Mouse (Mus musculus) heart, embryonic 16.5 days (tissue): Measurements from ENCODE around the gene Dnajc30. TPM values are rescaled to one million over a fixed set of nuclear protein-coding genes. Genes with fewer than 3 reads are reported as not detected.

Experiments used
- ATAC-seq: fragments of 200-750 bp; cut with Nextera tagmentation; replicated peaks from 2 replicates; pipeline ENCODE4 v1.8.0; 2017; ENCODE audit warnings: moderate number of reproducible peaks; ENCODE audit not compliant: insufficient read depth, low FRiP score; ENCODE audit errors: extremely low read depth
- H3K27ac ChIP-seq: fragments of 300-500 bp; sonication (generic); 2 replicates; pipeline ENCODE4 v1.5.1; 2014; ENCODE audit warnings: mild to moderate bottlenecking, low read length, control low read depth, moderate library complexity
- H3K27me3 ChIP-seq: fragments of 300-500 bp; sonication (generic); 2 replicates; pipeline ENCODE4 v1.6.1; 2014; ENCODE audit warnings: low read length, mixed read lengths; ENCODE audit not compliant: control insufficient read depth, insufficient read depth
- H3K36me3 ChIP-seq: fragments of 300-500 bp; sonication (generic); 2 replicates; pipeline ENCODE4 v1.6.1; 2014; ENCODE audit not compliant: control insufficient read depth, insufficient read depth
- H3K4me1 ChIP-seq: fragments of 300-500 bp; sonication (generic); 2 replicates; pipeline ENCODE4 v1.6.1; 2014; ENCODE audit warnings: low read length, mixed read lengths; ENCODE audit not compliant: control insufficient read depth, insufficient read depth
- H3K4me2 ChIP-seq: fragments of 300-500 bp; sonication (generic); 2 replicates; pipeline ENCODE4 v1.6.1; 2014; ENCODE audit warnings: low read depth, mild to moderate bottlenecking, control low read depth, low read length
- H3K4me3 ChIP-seq: fragments of 300-500 bp; sonication (generic); 2 replicates; pipeline ENCODE4 v1.5.1; 2014; ENCODE audit warnings: mild to moderate bottlenecking, control low read depth, low read length
- H3K9ac ChIP-seq: fragments of 300-500 bp; sonication (generic); 2 replicates; pipeline ENCODE4 v1.6.1; 2014; ENCODE audit warnings: low read length, control low read depth
- H3K9me3 ChIP-seq: fragments of 300-500 bp; sonication (generic); replicated peaks from 2 replicates; pipeline ENCODE4 v1.6.1; 2016; ENCODE audit warnings: low read length; ENCODE audit not compliant: control insufficient read depth
- WGBS: fragments of 180-500 bp; shearing (Covaris S2); extraction: QIAGEN DNeasy Blood & Tissue Kit; methylation state at CpG from one replicate; pipeline ENCODE4 v1.1.7; 2014; 5-methylcytosine and 5-hydroxymethylcytosine counted together
- polyA plus RNA-seq: library from polyadenylated mRNA; unstranded; fragments of >200 nt; fragmentation: Nextera tagmentation; extraction: Ambion mirVana; gene quantifications from 2 replicates; pipeline ENCODE4 v1.2.1, GENCODE M21; 2015

The Dnajc30 gene
- 28.8 and 30.9 TPM in 2 replicates for polyA plus RNA-seq

- Histone ChIP-seq H3K4me1 (peaks cover 14% of the 10 kb centered on the region), H3K36me3 (peaks cover 17% of the 10 kb centered on the region), H3K27ac (peak within 1 kb of the TSS; percentile 64), H3K27me3 (no peaks in the 10 kb centered on the region), H3K4me2 (peak within 1 kb of the TSS; percentile 95), H3K4me3 (peak within 1 kb of the TSS; percentile 73), H3K9me3 (no peaks in the 10 kb centered on the region), H3K9ac (peak within 1 kb of the TSS; percentile 87)
- under 1% methylated on average over 52 of the region's 52 CpGs for WGBS
- peak; percentile 96 for ATAC-seq
Observed at GRCm38 (mm10) chr5:135063629-135064381, at the start of gene Dnajc30. Gene Dnajc30, plus strand, starts transcription at chr5:135064202.

DNA sequence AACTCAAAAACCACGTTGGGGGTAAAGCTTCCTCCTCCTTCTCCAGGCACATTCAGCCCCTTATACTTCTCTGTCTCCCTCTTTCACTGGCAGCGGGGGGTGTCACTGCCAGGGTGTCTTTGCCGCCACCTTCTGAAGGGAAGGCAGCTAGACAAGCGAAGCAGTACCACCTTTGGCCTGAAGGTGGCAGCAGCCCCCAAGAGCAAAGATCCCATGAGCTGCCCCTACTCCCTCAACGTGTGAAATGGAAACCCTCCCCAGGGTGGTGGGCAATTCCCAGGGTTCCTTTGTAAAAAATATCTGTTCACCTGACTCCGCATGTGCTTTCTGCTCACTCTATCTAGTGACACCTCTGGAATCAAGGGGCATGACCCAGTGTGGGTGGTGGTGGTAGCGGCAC lies 48.5 kb upstream of the Dnajc30 start:
- H3K27ac ChIP-seq, result no peak overlapping the region
- no peak overlapping the region for H3K9ac ChIP-seq
- H3K9me3 ChIP-seq, result no peaks in the 10 kb centered on the region
- peaks cover 4% of the 10 kb centered on the region for H3K4me1 ChIP-seq
- peak; percentile 21; the same call in 1 of the 2 replicates for ATAC-seq
- H3K27me3 ChIP-seq, result no peaks in the 10 kb centered on the region
- H3K4me3 ChIP-seq, result no peak overlapping the region
- no peak overlapping the region for H3K4me2 ChIP-seq
- 0 out of 2 replicates have a peak, but pooled peaks cover 3% of the 10 kb centered on the region for H3K36me3 ChIP-seq
- WGBS, result 15% methylated on average over 7 of the region's 7 CpGs

DNA sequence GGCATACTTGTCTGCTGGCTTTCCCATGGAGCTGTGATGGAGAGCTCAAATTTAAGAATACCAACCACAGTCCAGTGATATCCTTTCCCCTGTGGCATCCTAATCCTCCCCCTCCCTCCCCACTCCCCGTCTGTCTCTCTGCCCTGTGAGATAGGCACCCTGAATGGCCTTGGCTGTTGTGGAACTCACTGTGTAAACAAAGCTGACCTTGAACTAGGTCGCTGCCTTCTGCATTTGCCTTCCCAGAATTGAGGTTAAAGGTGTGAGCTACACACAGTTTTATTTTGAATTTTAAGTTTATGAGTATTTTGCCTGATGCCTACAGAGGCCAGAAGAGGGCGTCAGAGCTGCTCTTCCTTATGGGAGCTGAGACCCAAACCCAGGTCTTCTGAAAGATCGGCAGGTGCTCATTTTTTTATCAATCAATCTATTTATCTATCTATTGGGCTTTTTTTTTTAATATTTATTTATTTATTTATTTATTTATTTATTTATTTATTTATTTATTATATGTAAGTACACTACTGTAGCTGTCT lies 47.7 kb upstream of the Dnajc30 start:
- 38% methylated on average over 4 of the region's 4 CpGs for WGBS
- no peaks in the 10 kb centered on the region for H3K27me3 ChIP-seq
- no peak overlapping the region for H3K27ac ChIP-seq
- no peaks in the 10 kb centered on the region for H3K9me3 ChIP-seq
- H3K9ac ChIP-seq, result no peak overlapping the region
- no peak overlapping the region for H3K4me3 ChIP-seq
- H3K4me1 ChIP-seq, result peaks cover 3% of the 10 kb centered on the region
- no peak for ATAC-seq
- no peaks in the 10 kb centered on the region for H3K36me3 ChIP-seq
- no peak overlapping the region for H3K4me2 ChIP-seq

DNA sequence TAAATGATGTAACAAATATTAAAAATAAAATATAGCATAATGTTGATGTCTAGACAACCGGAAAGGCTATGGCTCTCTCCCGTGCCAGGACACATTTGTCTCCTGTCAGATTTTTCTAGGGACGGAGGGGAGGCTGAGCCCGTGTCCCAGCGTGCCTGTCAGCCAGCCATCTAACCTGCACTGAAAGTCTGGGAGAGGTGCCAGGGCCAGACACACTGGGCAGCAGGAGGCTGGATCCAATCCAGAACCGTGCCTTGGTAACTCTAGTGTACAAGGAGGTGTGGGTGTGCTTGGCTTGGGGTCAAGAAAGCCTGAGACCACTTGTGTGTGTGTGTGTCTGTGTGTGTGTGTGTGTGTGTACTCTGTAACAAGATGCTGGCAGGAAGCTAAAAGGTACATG lies 42.2 kb upstream of the Dnajc30 start:
- Histone ChIP-seq H3K4me3 (no peak overlapping the region), H3K4me2 (0 out of 2 replicates have a peak overlapping the region, but pooled peaks have one; percentile 19), H3K9me3 (no peaks in the 10 kb centered on the region), H3K4me1 (peaks cover 32% of the 10 kb centered on the region), H3K27me3 (no peaks in the 10 kb centered on the region), H3K27ac (peak overlapping the region; percentile 84), H3K36me3 (no peaks in the 10 kb centered on the region), H3K9ac (no peak overlapping the region)
- 23% methylated on average over 6 of the region's 6 CpGs for WGBS
- peak; percentile 70 for ATAC-seq

- ATAC-seq, result peak; percentile 85
- Histone ChIP-seq H3K27me3 (no peaks in the 10 kb centered on the region), H3K4me3 (peak within 1 kb of the TSS; percentile 76), H3K27ac (peak within 1 kb of the TSS; percentile 84), H3K36me3 (no peaks in the 10 kb centered on the region), H3K4me1 (peaks cover 35% of the 10 kb centered on the region), H3K9me3 (no peaks in the 10 kb centered on the region), H3K4me2 (peak within 1 kb of the TSS; percentile 88), H3K9ac (peak within 1 kb of the TSS; percentile 88)
- under 1% methylated on average over 61 of the region's 61 CpGs for WGBS
Observed at GRCm38 (mm10) chr5:135023344-135024173, 40.4 kb upstream of the Dnajc30 start, which contains the start of gene Stx1a. Gene Stx1a, plus strand, starts transcription at chr5:135023482.

GRCm38 (mm10) chr5:135024665-135025224 lies 39.3 kb upstream of the Dnajc30 start:
- Histone ChIP-seq H3K27ac (no peak overlapping the region), H3K4me2 (peak overlapping the region; percentile 88), H3K4me1 (peaks cover 45% of the 10 kb centered on the region), H3K9ac (no peak overlapping the region), H3K9me3 (no peaks in the 10 kb centered on the region), H3K27me3 (no peaks in the 10 kb centered on the region), H3K36me3 (no peaks in the 10 kb centered on the region), H3K4me3 (no peak overlapping the region)
- 26% methylated on average over 11 of the region's 11 CpGs for WGBS
- no peak for ATAC-seq

- no peak overlapping the region for H3K27ac ChIP-seq
Observed at GRCm38 (mm10) chr5:135025899-135026298, 38.1 kb upstream of the Dnajc30 start.

GRCm38 (mm10) chr5:135029007-135029854 lies 34.8 kb upstream of the Dnajc30 start:
- no peaks in the 10 kb centered on the region for H3K9me3 ChIP-seq
- peak; percentile 64 for ATAC-seq
- 39% methylated on average over 18 of the region's 18 CpGs for WGBS

More at GRCm38 (mm10) chr5:135025899-135026298, 38.1 kb upstream of the Dnajc30 start:
- Histone ChIP-seq H3K4me1 (peaks cover 45% of the 10 kb centered on the region), H3K36me3 (no peaks in the 10 kb centered on the region), H3K4me3 (no peak overlapping the region), H3K4me2 (peak overlapping the region; percentile 88; the same call in 1 of the 2 replicates), H3K9me3 (no peaks in the 10 kb centered on the region), H3K9ac (no peak overlapping the region), H3K27me3 (no peaks in the 10 kb centered on the region)
- WGBS, result 28% methylated on average over 7 of the region's 7 CpGs
- no peak for ATAC-seq

More at GRCm38 (mm10) chr5:135029007-135029854, 34.8 kb upstream of the Dnajc30 start:
- no peaks in the 10 kb centered on the region for H3K27me3 ChIP-seq
- H3K4me2 ChIP-seq, result peak overlapping the region; percentile 52
- peak overlapping the region; percentile 20; the same call in 1 of the 2 replicates for H3K4me3 ChIP-seq
- 0 out of 2 replicates have a peak overlapping the region, but pooled peaks have one; percentile 30 for H3K9ac ChIP-seq
- peak overlapping the region; percentile 8; the same call in 1 of the 2 replicates for H3K27ac ChIP-seq
- H3K36me3 ChIP-seq, result no peaks in the 10 kb centered on the region
- peaks cover 26% of the 10 kb centered on the region for H3K4me1 ChIP-seq
